Mouse (Mus musculus) gastrocnemius, adult 8-10 months (tissue): Measurements from ENCODE around the gene Atp23. TPM values are rescaled to one million over a fixed set of nuclear protein-coding genes. Genes with fewer than 3 reads are reported as not detected.

Source experiments
- DNase-seq, 2 experiments: peaks; one replicate each; pipeline ENCODE4 v3.0.0; 2022; ENCODE audit warnings: low spot score in 2 of 2
- total RNA-seq, 4 experiments: library from RNA; stranded (reverse); gene quantifications; 2 replicates each; pipeline ENCODE4 v1.2.4; 2022

Gene Atp23
- total RNA-seq, result 1 to 10 TPM; 1.4 to 2.5 (median 1.4) TPM

DNA sequence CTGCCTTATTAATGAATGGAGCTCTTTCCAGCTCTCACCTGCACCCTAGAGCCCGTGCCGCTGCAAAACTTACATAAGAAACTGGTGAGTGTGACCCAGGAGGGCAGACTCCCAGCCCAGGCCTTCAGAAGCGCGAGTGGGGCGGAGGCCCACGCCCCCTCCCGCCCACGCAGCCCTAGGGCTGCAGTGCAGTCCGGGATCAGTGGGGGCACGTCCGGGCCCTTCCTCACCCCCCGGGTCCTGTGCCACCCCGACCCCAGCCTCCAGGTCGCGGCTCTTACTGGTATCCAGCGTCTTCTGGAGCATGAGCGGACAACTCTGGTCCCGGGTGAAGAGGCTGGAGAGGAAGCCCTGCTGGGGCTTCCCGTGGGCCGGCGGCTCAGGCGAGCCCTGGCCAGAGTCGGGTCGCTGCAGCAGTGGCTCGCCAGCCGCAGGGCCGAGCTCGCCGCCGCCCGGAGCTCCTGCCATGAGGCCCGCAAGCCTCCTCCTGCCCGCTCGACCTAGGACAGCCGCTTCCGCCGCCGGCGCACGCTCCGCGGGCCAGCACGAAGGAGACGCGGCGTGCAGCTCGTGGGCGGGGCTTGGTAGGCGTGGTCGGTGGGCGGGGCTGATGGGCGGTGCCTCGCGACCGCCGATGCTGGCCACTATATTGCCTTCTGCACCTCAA lies at the start of gene Atp23:
Gene Atp23, minus strand, starts transcription at position 535 of the 667 bp plus-strand sequence.
- peak; percentile 81 to 85 for DNase-seq

DNA sequence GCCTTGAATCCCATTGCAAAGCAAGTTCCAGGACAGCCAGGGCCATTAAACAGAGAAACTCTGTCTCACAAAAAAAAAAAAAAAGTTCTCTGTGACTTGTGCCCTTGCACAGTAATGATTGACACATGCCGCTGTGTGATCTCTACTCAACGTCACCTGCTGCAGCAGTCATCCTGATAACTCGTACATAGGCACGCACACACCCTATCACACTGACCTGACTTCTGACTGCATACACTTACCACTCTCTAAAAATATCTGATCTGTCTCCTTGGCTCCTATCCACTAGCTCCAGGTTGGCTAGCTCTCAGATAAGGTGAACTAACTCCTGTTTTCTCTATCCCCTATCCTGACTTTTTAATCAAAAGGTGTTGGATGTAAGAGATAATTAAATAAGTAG lies 49.4 kb upstream of the Atp23 start:
- DNase-seq, result no peak

DNA sequence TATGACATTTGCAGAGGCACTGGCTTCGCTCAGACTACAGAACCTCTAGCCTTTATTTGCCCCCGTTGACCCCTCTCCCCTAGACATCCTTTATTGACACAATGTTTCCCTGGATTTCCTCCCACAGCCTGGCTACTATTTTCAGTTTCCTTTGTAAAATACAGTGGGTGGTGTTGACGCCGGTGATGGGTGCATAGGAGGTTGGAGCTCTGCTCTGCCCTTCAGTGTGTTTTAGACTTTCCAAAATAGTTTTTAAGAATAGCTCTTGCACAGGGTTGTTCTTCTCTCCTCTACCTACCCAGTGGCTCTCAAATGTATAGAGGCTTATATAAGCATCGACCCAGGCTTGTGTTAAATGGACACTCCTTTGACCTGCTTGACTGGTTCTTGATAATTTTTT lies 48.7 kb upstream of the Atp23 start:
- no peak for DNase-seq

DNA sequence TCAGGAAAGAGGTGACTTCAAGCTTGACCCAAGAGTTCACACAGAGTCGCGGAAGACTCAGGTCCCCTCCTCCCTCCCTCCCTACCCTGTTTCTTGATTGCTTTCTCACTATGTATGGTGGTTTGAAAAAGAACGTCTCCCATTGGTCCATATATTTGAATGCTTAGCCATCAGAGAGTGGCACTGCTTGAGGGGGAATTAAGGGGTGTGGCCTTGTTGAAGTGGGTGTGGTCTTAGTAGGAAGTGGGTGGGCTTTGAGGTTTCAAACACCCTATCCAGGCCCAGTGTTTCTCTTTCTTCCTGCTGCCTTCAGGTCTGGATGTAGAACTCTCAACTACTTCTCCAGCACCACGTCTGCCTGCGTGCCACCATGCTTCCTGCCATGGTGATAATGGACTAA lies 44.4 kb upstream of the Atp23 start:
- DNase-seq, result no peak

DNA sequence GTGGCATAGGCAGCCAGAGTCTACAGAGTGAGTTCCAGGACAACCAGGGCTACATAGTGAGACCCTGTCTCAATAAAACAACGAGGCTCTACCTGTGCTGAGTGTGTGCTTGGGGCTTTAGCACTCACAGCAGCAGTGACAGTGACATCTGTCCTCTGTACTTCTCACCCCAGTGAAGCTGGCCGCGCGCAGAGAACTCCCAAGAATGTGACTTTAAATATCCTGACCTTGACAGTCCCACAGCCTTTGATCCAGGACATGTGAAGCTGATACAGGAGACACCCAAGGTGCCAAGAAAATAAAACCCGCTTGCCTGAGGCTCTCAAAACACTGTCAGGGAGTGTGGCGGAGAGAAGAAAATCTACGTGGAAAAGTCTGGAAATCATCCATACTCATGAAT lies 39.8 kb upstream of the Atp23 start:
- no peak for DNase-seq

DNA sequence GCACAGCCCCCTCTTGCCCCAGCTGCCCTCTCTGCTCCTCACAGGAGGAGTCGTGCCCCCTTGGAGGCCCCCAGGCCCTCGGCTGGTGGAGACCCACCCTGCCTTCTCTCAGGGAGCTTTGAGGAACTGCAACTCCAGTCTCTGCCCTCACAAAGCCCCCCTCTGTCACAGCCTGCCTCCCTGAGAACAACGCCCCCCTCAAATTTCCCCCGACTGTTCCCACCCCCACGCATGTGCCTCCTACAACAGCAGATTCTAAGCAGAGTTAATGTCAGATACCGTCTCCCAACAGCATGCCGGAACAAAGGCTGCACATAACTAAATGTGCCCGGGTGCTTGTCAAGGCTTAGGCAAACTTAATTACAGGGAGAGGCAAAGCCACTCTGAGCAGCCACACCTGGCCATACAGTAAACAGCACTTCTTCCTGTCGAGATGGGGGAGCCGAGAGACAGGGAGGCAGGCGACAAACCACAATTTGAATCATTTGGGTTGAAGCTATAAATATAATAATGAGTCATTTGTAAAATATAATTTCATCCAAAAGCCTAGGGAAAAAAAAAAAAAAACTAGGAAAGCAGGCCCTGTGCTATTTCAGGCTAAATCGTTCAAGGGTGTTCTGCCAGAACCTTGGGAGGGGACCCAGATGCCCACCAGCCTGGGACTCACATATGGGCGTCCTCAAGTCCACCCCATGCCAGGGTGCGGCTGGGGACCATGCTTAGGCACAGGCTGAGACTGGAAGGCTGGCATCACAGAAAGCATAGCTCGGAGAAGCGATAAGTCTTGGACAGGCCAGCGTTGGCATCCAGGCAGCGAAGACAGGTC lies 34.6 kb upstream of the Atp23 start:
- DNase-seq, result no peak

DNA sequence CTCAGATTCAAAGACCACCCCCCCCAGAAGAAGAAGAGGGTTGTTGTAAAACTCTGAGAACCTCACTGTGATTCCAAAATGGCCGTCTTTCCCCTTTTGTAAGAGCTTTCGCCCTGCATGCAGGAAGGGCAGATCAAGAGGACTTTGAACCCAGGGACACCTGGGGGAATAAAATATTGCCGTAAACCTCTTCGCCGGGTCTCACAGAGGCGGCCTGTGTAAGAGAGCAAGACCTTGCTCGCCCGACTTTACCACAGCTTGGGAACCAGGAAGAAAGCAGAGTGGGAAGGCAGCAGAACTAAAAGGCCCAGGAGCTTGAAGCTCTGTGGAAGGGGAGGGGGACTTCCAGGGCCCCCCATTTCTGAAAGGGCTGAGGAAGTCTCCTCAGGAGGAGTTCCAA lies 34.0 kb upstream of the Atp23 start:
- no peak for DNase-seq

DNA sequence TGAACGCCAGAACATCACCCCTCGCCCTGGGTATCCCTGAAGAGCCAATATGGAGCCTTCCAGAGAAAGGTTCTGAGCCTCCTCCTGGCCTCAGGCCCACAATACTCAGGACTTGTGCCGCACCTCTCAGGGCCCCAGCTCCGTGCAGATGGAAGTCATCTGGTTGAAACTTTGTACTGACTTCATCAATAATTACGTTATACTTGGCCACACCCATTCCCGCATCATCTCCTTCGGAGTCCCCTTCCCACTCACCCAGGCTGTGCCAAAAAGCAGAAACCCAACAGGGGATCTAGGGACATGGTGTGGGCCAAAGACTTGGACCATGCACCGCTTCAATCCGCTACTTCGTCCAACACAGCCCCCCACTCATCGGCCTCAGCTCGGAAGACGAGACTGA lies 33.4 kb upstream of the Atp23 start:
- DNase-seq, result no peak

DNA sequence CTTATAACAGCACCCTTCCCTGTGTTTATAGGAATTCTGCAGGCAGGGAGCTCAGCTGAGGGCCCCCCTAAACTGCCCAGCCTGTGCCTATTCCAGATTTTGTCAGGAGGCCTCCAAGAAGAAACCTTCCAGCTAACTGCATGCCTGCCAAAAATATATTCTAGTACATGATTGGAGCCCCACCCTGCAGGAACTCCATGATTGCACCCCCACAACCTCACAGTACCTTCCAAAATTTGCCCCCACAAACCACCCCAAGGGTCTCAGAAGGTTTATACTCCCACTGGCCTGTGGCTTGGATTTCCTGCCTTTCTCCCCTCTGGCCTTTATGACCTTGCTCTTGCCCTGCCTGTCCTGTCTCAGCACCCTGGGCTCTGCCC lies 30.6 kb upstream of the Atp23 start:
- no peak for DNase-seq

DNA sequence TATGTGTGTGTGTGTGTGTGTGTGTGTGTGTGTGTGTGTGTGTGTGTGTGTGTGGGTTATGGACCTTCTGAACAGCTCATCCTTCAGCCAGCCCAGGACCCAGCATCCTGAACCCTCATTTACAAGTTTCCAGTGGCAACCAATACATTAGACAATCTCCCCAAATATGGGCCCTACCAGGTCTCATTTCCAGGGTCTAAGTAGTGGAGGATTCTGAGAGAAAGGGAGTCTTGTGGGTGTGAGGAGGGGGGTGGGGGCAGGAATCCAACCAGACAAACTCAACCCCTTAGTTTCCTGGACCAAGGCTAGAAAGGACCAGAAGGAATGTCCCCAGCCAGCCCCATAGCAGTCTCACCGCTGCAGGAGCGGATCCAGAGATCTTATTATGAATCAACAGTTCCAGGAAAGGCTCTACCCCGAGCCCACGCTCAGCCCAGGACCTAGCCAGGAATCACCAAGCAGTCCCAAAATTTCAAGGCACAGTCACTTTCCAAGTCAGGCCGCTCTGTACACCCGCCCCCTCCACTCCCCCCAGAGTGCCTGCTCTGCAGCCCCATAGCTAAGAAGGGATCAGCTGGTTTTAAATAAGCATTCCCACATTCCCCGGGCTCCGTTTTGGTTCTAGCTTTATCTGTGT lies 30.1 kb upstream of the Atp23 start:
- DNase-seq, result peak; percentile 22 to 41

DNA sequence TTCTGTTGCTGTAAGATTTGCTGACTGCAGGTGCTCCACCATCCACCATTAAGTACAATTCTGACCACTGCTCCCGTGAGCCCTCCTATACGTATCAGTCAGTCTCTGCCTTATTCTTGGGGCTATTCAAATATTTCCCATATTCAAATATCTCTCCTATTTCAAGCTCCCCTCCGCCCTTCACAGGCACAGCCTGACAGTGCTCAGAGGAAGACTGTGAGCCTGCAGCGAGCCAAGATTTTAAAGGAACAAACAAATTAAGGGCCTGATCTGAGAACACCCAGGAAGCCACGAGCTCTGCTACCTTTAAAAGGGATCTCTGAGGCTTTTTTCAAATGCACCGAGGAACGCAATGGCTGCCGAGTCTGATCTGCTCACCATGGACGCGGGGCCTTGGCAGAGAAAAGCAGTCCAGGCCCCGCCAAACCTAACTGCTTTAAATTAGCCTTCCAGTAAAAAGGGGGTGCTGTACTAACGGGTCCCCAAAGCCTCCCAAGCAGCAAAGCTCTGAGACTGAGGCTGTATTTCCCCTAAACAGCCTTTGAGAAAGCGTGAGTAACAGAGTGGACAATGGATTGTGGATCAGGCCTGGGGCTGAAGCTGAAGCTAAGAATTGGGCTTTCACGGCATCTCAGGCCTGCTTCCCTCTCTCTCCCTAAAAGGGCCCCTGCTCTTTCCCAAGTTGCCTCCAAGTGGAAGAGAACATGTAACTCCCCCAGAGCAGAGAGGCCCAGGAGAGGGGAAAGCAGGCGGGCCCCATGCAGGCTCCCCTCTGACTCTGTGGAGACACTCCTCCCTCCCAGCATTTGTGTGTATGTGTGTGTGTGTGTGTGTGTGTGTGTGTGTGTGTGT lies 29.3 kb upstream of the Atp23 start:
- DNase-seq, result no peak

DNA sequence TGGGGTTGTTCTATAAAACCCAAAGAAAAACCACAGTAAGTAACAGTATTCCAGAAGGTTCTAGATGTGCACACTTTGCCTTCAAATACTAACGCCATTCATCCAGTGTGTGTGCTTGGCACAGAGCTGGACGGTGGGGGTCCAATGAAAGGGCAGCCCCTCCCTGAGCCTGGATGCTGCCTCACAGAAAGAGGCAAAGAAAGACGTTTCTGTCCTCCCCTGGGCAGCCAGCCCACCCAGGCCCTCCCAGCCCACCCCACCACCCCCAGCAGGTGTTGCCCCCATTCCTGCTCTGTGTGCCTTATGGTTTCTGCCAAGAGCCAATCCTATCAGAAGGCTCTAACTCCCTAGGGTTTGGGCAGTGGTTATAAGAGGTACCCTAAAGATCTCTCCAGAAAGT lies 28.4 kb upstream of the Atp23 start:
- DNase-seq, result no peak

DNA sequence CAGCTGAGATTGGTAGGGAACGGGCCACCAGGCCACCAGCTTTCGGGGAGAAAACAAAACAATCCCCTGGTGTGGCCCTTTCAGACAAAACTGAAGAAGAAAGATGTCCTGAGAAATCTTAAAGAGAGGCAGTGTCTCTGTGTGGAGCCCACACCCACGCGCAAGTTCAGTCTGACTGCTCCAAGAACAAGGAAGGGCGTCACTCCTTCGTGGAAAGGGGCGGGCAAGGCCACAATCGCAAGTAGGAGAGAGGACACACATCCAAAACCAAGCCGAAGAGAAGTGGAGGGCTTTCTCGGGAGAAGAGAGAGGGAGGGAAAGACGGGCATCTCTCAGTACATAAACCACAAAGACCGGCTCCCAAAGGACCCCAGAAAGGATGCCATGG lies 27.7 kb upstream of the Atp23 start:
- peak; percentile 57 to 65 for DNase-seq

DNA sequence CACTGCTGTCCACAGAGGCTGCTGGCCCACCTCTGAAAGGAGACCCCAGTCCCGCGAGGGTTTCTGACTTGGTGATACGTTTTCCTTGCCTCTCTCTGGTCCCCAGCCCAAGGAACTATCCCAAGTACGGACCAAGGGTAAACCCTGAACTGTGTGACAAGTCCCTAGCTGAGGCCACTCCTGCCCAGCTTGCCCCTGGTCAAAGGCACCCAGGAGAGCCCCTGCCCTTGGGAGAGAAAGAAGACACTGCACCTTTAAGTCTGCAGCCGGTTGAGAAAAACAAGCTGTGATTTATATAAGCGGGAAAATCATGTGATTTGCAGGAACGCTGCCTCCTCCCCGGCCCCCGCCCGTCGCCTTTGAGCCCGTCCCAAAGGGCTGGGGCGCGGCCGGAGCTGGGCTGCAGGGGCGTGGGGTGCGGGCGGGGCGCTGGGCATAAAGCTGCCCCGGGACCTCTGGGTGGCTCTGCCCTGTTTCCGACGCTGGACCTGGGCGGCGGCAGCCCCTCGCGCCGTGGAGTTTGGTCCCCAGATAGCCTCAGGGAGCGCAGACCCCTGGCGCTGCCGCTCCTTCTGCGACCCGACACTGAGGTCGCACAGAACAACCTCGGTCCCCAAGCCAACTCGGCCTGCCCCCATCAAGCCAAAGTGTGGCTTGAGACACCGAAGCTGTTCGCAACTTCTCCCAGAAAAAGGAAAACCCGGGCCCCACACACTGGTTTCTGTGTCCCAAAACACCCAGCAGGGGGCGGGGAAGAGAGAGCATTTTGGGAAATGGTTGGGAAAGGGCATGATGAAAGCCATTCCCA lies 27.1 kb upstream of the Atp23 start:
- peak; percentile 80 to 87 for DNase-seq

DNA sequence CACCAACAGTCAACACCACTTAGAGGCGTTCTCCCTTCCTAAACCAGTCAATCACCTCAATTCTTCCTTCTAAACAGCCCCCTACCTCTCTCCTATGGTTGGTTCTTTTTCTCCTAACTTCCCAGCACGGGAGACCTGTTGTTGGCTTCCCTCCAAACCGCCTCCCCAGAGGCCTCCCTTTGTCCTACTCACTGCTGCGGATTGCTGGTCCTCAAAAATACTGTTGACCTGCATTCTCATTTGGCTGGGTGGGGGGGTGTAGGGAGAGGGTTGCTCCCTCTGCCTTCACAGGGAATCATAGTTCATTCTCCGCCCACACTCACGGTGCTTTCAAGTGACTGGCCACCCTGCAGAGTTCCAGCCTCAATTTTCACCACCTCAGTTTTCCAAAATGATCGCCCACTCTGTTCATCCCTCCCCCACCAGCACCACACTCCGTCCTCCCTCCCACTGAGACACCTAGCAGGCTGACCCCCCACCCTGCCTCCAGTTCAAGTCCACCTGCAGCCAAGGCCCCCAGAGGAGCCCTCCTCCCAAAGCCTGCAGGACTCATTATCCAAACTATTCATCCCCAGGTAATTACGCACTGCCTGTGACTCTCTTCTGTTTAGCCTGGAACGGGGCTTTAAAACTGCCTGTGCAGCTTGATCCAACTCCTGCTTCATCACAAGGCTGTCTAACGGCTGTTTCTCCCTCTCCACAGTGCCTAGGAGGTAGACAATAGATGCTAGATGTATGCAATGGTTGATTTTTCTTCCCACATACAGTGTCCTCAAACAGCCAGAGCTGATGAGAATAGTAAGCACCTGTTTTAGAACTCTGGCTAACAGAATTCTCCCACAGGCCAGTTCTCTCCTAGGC lies 26.2 kb upstream of the Atp23 start:
- no peak for DNase-seq

DNA sequence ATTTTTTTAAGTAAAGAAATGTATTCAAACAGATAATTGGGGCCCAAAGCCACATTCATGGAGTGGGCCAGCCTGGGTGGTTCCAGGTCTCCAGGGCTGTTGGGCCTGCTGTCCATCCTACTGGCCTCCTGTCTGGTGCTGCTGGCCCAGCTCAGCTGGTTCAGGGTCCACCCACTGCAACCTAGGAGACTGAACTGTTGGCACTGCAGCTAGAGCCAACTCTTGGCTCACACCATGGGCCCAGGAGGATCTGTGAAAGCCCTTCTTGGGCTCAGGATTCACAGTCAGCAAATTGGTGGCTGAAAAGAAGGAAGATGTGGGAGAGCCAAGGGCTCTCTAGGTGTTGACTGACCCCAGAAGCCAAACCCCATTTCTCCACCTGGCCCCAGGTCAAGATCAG lies 24.2 kb upstream of the Atp23 start:
- no peak for DNase-seq

DNA sequence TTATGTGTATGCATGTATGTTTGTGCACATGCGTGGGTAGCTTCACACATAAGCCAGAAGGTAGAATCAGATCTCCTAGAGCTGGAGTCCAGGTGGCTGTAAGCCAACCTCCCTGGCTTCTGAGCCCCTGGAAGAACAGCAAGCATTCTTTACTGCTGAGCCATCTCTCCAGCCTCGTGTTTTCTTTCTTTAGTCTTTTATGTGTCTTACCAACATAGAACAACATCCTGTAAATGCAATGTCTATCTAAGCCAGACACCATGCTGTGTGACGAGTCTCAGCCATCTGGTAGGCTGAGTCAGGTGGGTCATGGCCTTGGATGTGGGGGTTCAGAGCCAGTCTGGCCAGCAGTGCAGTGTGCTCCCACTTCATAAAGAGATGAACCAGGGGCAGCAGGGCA lies 22.9 kb upstream of the Atp23 start:
- DNase-seq, result peak; percentile 34 to 55

DNA sequence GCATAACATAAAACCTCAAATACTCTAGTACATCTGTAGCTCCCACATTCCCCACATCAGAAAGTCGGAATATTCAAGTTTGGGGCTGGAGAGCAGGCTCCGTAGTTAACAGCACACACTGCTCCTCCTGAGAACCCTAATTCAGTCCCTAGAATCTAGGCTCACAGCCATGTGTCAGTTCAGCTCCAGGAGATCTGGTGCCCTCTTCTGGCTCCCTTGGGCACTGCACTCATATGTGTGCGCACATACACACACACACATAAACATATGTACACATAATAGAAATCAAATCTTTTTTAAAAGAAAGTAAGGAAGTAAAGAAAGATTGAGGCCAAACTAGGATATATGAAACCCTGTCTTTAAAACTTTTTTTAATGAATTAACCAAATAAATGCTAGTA lies 19.1 kb upstream of the Atp23 start:
- no peak for DNase-seq

DNA sequence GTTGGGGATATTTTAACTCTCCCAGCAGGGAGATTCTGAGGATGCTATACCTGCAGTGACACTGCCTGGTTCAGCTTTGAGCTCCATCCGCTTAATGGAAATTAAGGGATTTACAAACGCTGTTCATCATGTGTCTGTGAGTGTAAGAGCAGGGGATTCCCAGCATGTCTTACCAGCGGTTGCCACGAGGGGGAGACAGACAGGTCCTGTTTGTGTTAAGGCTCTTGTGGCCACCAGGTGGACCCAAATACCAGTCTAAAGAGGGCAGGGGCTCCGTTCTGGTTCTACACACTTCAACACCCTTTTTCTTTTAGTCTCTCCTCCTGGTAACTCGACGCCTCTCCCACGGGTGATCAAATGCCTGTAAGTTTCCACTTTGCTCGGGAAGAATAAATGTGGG lies 17.9 kb upstream of the Atp23 start:
- DNase-seq, result peak; percentile 82 to 86

DNA sequence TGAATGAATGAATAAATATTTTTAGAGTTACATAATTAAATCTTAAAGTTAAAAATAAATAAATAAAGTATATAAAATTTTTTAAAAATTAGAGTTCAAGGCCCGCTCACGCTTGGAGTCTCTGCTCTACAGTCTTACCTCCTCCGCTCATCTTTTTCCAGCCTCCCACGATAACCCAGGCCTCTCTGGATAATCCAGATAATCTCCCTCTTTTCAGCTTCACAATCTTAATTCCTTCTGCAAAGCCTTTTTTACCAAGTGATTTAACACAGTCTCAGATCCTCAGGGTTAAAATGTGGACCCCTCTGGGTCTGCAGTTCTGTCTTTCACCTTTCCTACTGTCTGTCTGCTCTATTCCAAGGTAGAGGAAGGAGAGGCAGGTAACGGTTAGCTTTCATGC lies 13.1 kb upstream of the Atp23 start:
- no peak for DNase-seq
